Mouse (Mus musculus): ENCODE measurements around the gene Snrpa. TPM values are rescaled to one million over a fixed set of nuclear protein-coding genes. Genes with fewer than 3 reads are reported as not detected.

Snrpa gene
- total and polyA plus RNA-seq, 2 experiments from 2014 or later = 60.5 to 79.4 TPM

DNA sequence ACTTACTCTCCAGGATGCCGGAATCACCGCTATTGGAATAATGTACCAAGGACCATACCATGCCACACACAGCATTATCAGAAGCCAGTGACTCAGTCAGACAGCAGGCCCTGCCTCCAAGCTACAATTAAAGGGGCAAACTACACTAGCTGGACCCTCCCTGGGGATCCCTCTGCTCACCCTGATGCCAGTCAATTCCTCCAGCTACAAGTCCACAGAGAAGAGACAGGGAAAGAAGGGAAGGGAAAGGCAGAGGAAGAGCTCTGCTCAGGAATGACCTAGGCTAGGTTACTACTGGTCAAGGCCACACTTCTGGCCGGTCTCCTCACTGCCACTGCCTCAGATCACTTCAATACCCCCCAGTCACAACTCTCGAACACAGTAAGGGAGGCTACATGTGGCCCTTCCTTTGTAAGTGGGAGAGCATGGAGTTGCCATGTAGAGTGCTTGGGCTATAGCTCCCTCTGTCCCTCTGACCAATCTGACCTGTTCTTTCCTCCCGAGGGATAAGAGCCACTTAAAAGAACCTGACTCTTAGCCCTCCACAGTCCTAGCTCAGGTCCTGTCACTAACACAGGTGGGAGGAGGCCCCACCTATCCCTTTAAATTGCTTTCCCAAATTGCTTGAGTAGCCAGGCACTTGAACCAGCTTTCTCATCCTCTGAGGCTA, 33.2 kb downstream of the Snrpa start:
- Histone ChIP-seq H3K9me3 (replicated peaks; ENCODE audit: control insufficient read depth, low read length) (no peaks in the 10 kb centered on the region), H3K4me2 (ENCODE audit: low read depth, low read length) (0 out of 2 replicates have a peak overlapping the region, but pooled peaks have one; percentile 93), H3K4me1 (ENCODE audit: control insufficient read depth, insufficient read depth) (peaks cover 31% of the 10 kb centered on the region), H3K9ac (replicated peaks; ENCODE audit: low read depth, low read length) (no peak overlapping the region; the same call in 1 of the 2 replicates), H3K4me3 (ENCODE audit: low read depth, low read length) (no peak overlapping the region), H3K27ac (ENCODE audit: low read depth) (no peak overlapping the region), H3K36me3 (replicated peaks; ENCODE audit: control insufficient read depth, insufficient read depth, low read length) (peaks cover 26% of the 10 kb centered on the region), H3K27me3 (ENCODE audit: control insufficient read depth, insufficient read depth, low read length) (no peaks in the 10 kb centered on the region)
- DNase-seq (ENCODE audit: low spot score) (no peak), ATAC-seq (ENCODE audit: insufficient read depth, low read depth) (no peak)
- WGBS = 70% methylated on average over 5 of the region's 5 CpGs
- TF ChIP-seq EP300 (IDR thresholded peaks at IDR 0.05; ENCODE audit: low read depth) (no peak), CTCF (IDR thresholded peaks at IDR 0.05; ENCODE audit: low read depth) (no peak)

DNA sequence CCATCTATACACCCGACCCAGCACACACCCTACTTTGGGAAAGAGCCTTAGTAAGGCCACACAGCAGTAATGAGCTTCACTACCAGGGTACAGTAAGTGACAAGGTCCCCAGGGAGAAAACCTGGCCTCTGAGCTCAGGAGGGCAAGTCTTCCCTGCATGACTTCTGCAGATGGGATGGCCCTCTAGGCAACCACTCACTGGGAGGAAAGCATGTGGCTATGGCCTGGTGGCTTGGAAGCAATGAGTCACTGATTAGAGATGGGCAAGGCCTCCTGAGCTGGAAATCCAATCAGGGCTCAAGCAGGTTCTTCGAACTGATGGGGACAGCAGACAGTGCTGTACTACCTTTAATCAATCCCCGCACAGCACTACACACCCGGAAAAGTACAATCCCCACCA, 34.3 kb downstream of the Snrpa start:
- 76% methylated on average over 4 of the region's 4 CpGs for WGBS
- peaks cover 35% of the 10 kb centered on the region for H3K36me3 ChIP-seq (replicated peaks; ENCODE audit: control insufficient read depth, insufficient read depth, low read length)
- H3K27me3 ChIP-seq (ENCODE audit: control insufficient read depth, insufficient read depth, low read length) = no peaks in the 10 kb centered on the region
- no peak for DNase-seq (ENCODE audit: low spot score)
- no peak overlapping the region for H3K9ac ChIP-seq (replicated peaks; ENCODE audit: low read depth, low read length)
- no peak overlapping the region for H3K4me2 ChIP-seq (ENCODE audit: low read depth, low read length)
- peaks cover 31% of the 10 kb centered on the region for H3K4me1 ChIP-seq (ENCODE audit: control insufficient read depth, insufficient read depth)
- no peak for ATAC-seq (ENCODE audit: insufficient read depth, low read depth)
- no peaks in the 10 kb centered on the region for H3K9me3 ChIP-seq (replicated peaks; ENCODE audit: control insufficient read depth, low read length)
- TF ChIP-seq CTCF (IDR thresholded peaks at IDR 0.05; ENCODE audit: low read depth) (no peak), EP300 (IDR thresholded peaks at IDR 0.05; ENCODE audit: low read depth) (no peak)
- H3K27ac ChIP-seq (ENCODE audit: low read depth) = no peak overlapping the region
- H3K4me3 ChIP-seq (ENCODE audit: low read depth, low read length) = no peak overlapping the region

DNA sequence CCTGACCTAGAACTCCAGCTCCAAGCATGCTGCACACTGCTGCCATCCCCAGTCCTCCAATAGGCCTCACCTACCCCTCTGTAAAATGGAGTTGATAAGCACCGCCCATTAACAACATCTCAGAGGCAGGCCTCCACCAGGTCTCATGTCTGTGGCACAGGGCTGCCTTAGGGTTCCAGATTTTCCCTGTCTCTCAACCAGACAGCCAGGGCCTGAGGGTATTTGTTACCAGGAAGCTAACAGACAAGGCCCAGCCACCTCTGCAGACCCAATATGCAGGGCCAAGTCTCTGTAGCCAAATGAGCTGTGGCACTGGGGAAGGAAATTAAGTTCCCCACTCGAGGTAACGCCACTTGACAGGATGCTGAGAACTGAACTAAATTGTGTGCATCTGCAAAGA, 35.1 kb downstream of the Snrpa start:
- peaks cover 35% of the 10 kb centered on the region for H3K36me3 ChIP-seq (replicated peaks; ENCODE audit: control insufficient read depth, insufficient read depth, low read length)
- 83% methylated on average over 3 of the region's 3 CpGs for WGBS

DNA sequence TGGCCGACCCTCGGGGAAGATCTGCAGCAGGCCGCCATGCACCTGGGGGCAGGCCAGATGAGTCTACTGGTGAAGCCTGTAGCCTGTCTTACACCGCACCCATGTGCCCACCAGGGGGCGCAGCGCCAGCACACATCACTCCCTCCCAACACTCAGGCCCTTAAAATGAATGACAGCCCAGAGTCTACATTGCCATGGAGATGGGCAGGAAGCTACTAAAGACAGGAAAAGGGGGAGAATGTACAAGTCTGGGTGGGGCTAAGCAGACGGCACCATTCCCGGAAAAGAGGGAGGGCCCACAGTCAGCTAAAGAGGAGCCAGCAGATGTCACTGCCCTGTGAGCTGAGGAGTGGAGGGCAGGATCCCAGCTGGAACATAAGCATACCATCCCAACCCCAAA, 36.2 kb downstream of the Snrpa start:
- Histone ChIP-seq H3K4me3 (ENCODE audit: low read depth, low read length) (no peak overlapping the region), H3K9me3 (replicated peaks; ENCODE audit: control insufficient read depth, low read length) (no peaks in the 10 kb centered on the region), H3K4me2 (ENCODE audit: low read depth, low read length) (no peak overlapping the region), H3K27ac (ENCODE audit: low read depth) (0 out of 2 replicates have a peak overlapping the region, but pooled peaks have one; percentile 4), H3K4me1 (ENCODE audit: control insufficient read depth, insufficient read depth) (peaks cover 21% of the 10 kb centered on the region), H3K9ac (replicated peaks; ENCODE audit: low read depth, low read length) (no peak overlapping the region), H3K36me3 (replicated peaks; ENCODE audit: control insufficient read depth, insufficient read depth, low read length) (peaks cover 34% of the 10 kb centered on the region), H3K27me3 (ENCODE audit: control insufficient read depth, insufficient read depth, low read length) (no peaks in the 10 kb centered on the region)
- TF ChIP-seq EP300 (IDR thresholded peaks at IDR 0.05; ENCODE audit: low read depth) (no peak), CTCF (IDR thresholded peaks at IDR 0.05; ENCODE audit: low read depth) (peak; percentile 98)
- peak; percentile 89 for ATAC-seq (ENCODE audit: insufficient read depth, low read depth)
- 18% methylated on average over 8 of the region's 8 CpGs for WGBS
- peak; percentile 89 for DNase-seq (ENCODE audit: low spot score)

More for the DNA sequence above, 35.1 kb downstream of the Snrpa start:
- DNase-seq (ENCODE audit: low spot score) (no peak), ATAC-seq (ENCODE audit: insufficient read depth, low read depth) (no peak)
- no peak overlapping the region for H3K9ac ChIP-seq (replicated peaks; ENCODE audit: low read depth, low read length)
- no peaks in the 10 kb centered on the region for H3K27me3 ChIP-seq (ENCODE audit: control insufficient read depth, insufficient read depth, low read length)
- H3K4me3 ChIP-seq (ENCODE audit: low read depth, low read length) = no peak overlapping the region
- H3K27ac ChIP-seq (ENCODE audit: low read depth) = no peak overlapping the region
- no peaks in the 10 kb centered on the region for H3K9me3 ChIP-seq (replicated peaks; ENCODE audit: control insufficient read depth, low read length)
- H3K4me2 ChIP-seq (ENCODE audit: low read depth, low read length) = no peak overlapping the region
- TF ChIP-seq EP300 (IDR thresholded peaks at IDR 0.05; ENCODE audit: low read depth) (no peak), CTCF (IDR thresholded peaks at IDR 0.05; ENCODE audit: low read depth) (no peak)
- peaks cover 31% of the 10 kb centered on the region for H3K4me1 ChIP-seq (ENCODE audit: control insufficient read depth, insufficient read depth)

DNA sequence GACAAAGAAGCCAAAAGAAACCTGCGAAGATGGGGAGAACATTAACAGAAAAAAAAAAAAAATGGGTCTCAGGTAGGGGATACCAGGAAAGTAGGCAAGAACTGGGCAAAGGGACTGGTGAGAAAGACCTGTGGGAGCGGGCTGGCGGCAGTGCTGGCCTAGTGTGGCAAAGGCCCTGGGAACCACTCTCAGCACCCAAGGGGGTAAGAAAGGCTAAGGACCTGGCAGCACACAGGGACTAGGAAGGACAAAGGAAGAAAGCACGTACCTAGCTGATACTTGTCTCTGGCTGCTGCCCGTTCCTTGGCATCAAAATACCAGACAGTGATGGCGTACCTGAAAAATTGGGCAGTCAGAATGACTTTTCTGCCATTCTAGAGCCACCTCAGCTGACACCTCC, 36.8 kb downstream of the Snrpa start:
- no peaks in the 10 kb centered on the region for H3K27me3 ChIP-seq (ENCODE audit: control insufficient read depth, insufficient read depth, low read length)
- no peak overlapping the region for H3K9ac ChIP-seq (replicated peaks; ENCODE audit: low read depth, low read length)
- no peaks in the 10 kb centered on the region for H3K9me3 ChIP-seq (replicated peaks; ENCODE audit: control insufficient read depth, low read length)
- DNase-seq (ENCODE audit: low spot score) = no peak
- peaks cover 15% of the 10 kb centered on the region for H3K4me1 ChIP-seq (ENCODE audit: control insufficient read depth, insufficient read depth)
- 95% methylated on average over 6 of the region's 6 CpGs for WGBS
- ATAC-seq (ENCODE audit: insufficient read depth, low read depth) = no peak
- TF ChIP-seq CTCF (IDR thresholded peaks at IDR 0.05; ENCODE audit: low read depth) = no peak
- TF ChIP-seq EP300 (IDR thresholded peaks at IDR 0.05; ENCODE audit: low read depth) = no peak
- H3K4me2 ChIP-seq (ENCODE audit: low read depth, low read length) = no peak overlapping the region
- no peak overlapping the region for H3K27ac ChIP-seq (ENCODE audit: low read depth)
- H3K36me3 ChIP-seq (replicated peaks; ENCODE audit: control insufficient read depth, insufficient read depth, low read length) = peaks cover 28% of the 10 kb centered on the region
- H3K4me3 ChIP-seq (ENCODE audit: low read depth, low read length) = no peak overlapping the region

DNA sequence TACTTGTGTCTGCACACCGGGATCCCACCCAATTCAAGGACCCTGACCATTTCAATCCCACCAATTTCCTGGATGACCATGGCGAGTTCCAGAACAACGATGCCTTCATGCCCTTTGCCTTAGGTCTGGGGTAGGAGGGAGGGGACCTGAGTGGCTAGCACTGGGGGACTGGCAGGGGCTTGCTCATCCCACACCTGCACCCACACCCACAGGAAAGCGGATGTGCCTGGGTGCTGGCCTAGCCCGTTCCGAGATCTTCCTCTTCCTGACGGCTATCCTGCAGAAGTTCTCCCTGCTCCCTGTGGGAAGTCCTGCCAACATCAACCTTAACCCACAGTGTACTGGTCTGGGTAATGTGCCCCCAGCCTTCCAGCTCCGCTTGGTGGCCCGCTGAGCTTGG, 37.9 kb downstream of the Snrpa start:
- H3K27me3 ChIP-seq (ENCODE audit: control insufficient read depth, insufficient read depth, low read length) = no peaks in the 10 kb centered on the region
- no peak for DNase-seq (ENCODE audit: low spot score)
- H3K4me3 ChIP-seq (ENCODE audit: low read depth, low read length) = no peak overlapping the region
- no peak overlapping the region for H3K9ac ChIP-seq (replicated peaks; ENCODE audit: low read depth, low read length)
- peaks cover 5% of the 10 kb centered on the region for H3K4me1 ChIP-seq (ENCODE audit: control insufficient read depth, insufficient read depth)
- TF ChIP-seq CTCF (IDR thresholded peaks at IDR 0.05; ENCODE audit: low read depth) (no peak), EP300 (IDR thresholded peaks at IDR 0.05; ENCODE audit: low read depth) (no peak)
- WGBS = 94% methylated on average over 9 of the region's 9 CpGs
- no peak for ATAC-seq (ENCODE audit: insufficient read depth, low read depth)
- H3K27ac ChIP-seq (ENCODE audit: low read depth) = no peak overlapping the region
- no peak overlapping the region for H3K4me2 ChIP-seq (ENCODE audit: low read depth, low read length)
- no peaks in the 10 kb centered on the region for H3K9me3 ChIP-seq (replicated peaks; ENCODE audit: control insufficient read depth, low read length)
- H3K36me3 ChIP-seq (replicated peaks; ENCODE audit: control insufficient read depth, insufficient read depth, low read length) = peaks cover 26% of the 10 kb centered on the region
